Comparison of ENCODE assay signal across 20 mouse cellular contexts in genomic region chr15:26184930-26185329, GRCm38 (mm10).
DNase-seq lines count a peak whose midpoint lies in the region; ATAC-seq and TF ChIP-seq lines count a peak whose summit lies in the region.
"Had no signal": no experiment of that assay in that cellular context is flagged by ENCODE, and none has a peak within 500 bp of the region (broad histone marks: within the 10 kb centered on the region; RNA-seq: fewer than 3 reads in every experiment).

No protein-coding gene starts in this region.

- H3K4me1 ChIP-seq in liver, adult 2 months (ENCODE audit: control insufficient read depth, insufficient read depth, low read length): no peaks in the 10 kb centered on the region
- no peaks in the 10 kb centered on the region for H3K4me1 ChIP-seq in liver, embryonic 12.5 days
- H3K4me1 ChIP-seq in kidney, embryonic 15.5 days: no peaks in the 10 kb centered on the region
- H3K4me1 ChIP-seq: forebrain, embryonic 13.5 days; hindbrain, embryonic 13.5 days; limb, embryonic 15.5 days; midbrain, embryonic 10.5 days had no signal

- no peak overlapping the region for H3K9ac ChIP-seq in liver, adult 2 months (ENCODE audit: low read depth, low read length)
- H3K9ac ChIP-seq in liver, embryonic 12.5 days: no peak overlapping the region
- H3K9ac ChIP-seq in kidney, embryonic 15.5 days: no peak overlapping the region
- H3K9ac ChIP-seq: forebrain, embryonic 13.5 days; hindbrain, embryonic 13.5 days; limb, embryonic 15.5 days had no signal

- peaks cover 2% of the 10 kb centered on the region; the same call in 1 of the 2 replicates for H3K27me3 ChIP-seq in liver, adult 2 months (ENCODE audit: control insufficient read depth, insufficient read depth, low read length)
- H3K27me3 ChIP-seq in liver, embryonic 12.5 days (replicated peaks): no peaks in the 10 kb centered on the region
- no peaks in the 10 kb centered on the region for H3K27me3 ChIP-seq in kidney, embryonic 15.5 days
- H3K27me3 ChIP-seq: forebrain, embryonic 13.5 days; hindbrain, embryonic 13.5 days; limb, embryonic 15.5 days had no signal

- H3K4me2 ChIP-seq in liver, embryonic 12.5 days: no peak overlapping the region
- no peak overlapping the region for H3K4me2 ChIP-seq in kidney, embryonic 15.5 days
- H3K4me2 ChIP-seq: forebrain, embryonic 13.5 days; hindbrain, embryonic 13.5 days; limb, embryonic 15.5 days had no signal

- no peak overlapping the region for H3K4me3 ChIP-seq in liver, adult 2 months (ENCODE audit: insufficient read depth, low read depth, low read length)
- no peak overlapping the region for H3K4me3 ChIP-seq in liver, embryonic 12.5 days
- H3K4me3 ChIP-seq in kidney, embryonic 15.5 days (replicated peaks): no peak overlapping the region
- H3K4me3 ChIP-seq: forebrain, embryonic 13.5 days; gastrocnemius, adult 2 months; hindbrain, embryonic 13.5 days; limb, embryonic 15.5 days; midbrain, embryonic 10.5 days had no signal

- no peaks in the 10 kb centered on the region for H3K36me3 ChIP-seq in liver, adult 2 months (ENCODE audit: control insufficient read depth, insufficient read depth, low read length)
- H3K36me3 ChIP-seq in liver, embryonic 12.5 days: no peaks in the 10 kb centered on the region
- H3K36me3 ChIP-seq in kidney, embryonic 15.5 days: no peaks in the 10 kb centered on the region
- H3K36me3 ChIP-seq: hindbrain, embryonic 13.5 days; limb, embryonic 15.5 days; midbrain, embryonic 10.5 days had no signal

- 0 out of 2 replicates have a peak, but pooled peaks have one; percentile 14 for TF ChIP-seq CTCF in liver, adult 2 months (IDR thresholded peaks at IDR 0.05; ENCODE audit: low read depth, low read length)

- H3K79me2 ChIP-seq in liver, adult 2 months (ENCODE audit: control insufficient read depth, insufficient read depth, low read length): no peaks in the 10 kb centered on the region

- DNase-seq in liver, adult 2 months (ENCODE audit: extremely low read depth, low read depth, low spot score): no peak
- peak; percentile 13 for DNase-seq in thymus, postnatal 4 days
- DNase-seq in thymus, postnatal 25 days: no peak
- DNase-seq in R1 (ENCODE audit: low read depth, low spot score): peak; percentile 56
- no peak for DNase-seq in urinary bladder, postnatal 36 days (ENCODE audit: low spot score in 2 of 2)
- DNase-seq: adrenal gland, postnatal 14 days; cerebellum, adult 9-10 months; gastrocnemius, adult 2 months; kidney, adult 18-20 months; left cerebral cortex, postnatal 4 days; thymus, adult 18-20 months had no signal

- WGBS in liver, adult 2 months: 38% methylated on average over 3 of the region's 3 CpGs
- WGBS in liver, embryonic 12.5 days (ENCODE audit: insufficient replicate concordance): 27% methylated on average over 3 of the region's 3 CpGs
- WGBS in kidney, embryonic 15.5 days: 46% methylated on average over 3 of the region's 3 CpGs

- no peak overlapping the region for H3K27ac ChIP-seq in liver, adult 2 months (replicated peaks; ENCODE audit: insufficient read depth, low read depth, low read length)
- no peak overlapping the region for H3K27ac ChIP-seq in liver, embryonic 12.5 days
- no peak overlapping the region for H3K27ac ChIP-seq in kidney, embryonic 15.5 days
- H3K27ac ChIP-seq: forebrain, embryonic 13.5 days; gastrocnemius, adult 2 months; hindbrain, embryonic 13.5 days; kidney, postnatal 0 days; limb, embryonic 15.5 days; midbrain, embryonic 10.5 days had no signal

- no peak for TF ChIP-seq POLR2A in liver, adult 2 months (IDR thresholded peaks at IDR 0.05; ENCODE audit: extremely low read depth, insufficient read depth, low read length)

- H3K9me3 ChIP-seq in liver, embryonic 12.5 days (replicated peaks): peaks cover 4% of the 10 kb centered on the region; the same call in 1 of the 2 replicates
- no peaks in the 10 kb centered on the region for H3K9me3 ChIP-seq in kidney, embryonic 15.5 days (replicated peaks)
- H3K9me3 ChIP-seq: forebrain, embryonic 13.5 days; hindbrain, embryonic 13.5 days; limb, embryonic 15.5 days; midbrain, embryonic 10.5 days had no signal

- ATAC-seq in liver, embryonic 12.5 days: no peak
- no peak for ATAC-seq in kidney, embryonic 15.5 days (replicated peaks; ENCODE audit: low FRiP score)
- ATAC-seq: activated CD4-positive, CD25-positive, alpha-beta regulatory T cell, adult 4 months; forebrain, embryonic 13.5 days; inflammation-experienced regulatory T-cells, adult 6 months had no signal

Comparison
In these comparisons a context has a peak if more than half of its experiments do, and no peak if none do; other contexts are left out.
1. DNase-seq: peak in thymus, postnatal 4 days (single experiment) and R1 (single experiment); none in liver, adult 2 months (single experiment), thymus, postnatal 25 days (single experiment) and urinary bladder, postnatal 36 days (0 of 2).